Mouse (Mus musculus) bone marrow macrophage, adult 2 months (primary cell): ENCODE measurements at regions not wholly inside any gene's neighbourhood (a gene's known extent, or its start where the extent isn't known, plus 50 kb on each side); places are given as distances from the start of the nearest gene placed in this dataset.

Experiments used
- CTCF ChIP-seq: IDR thresholded peaks from 2 replicates; pipeline ENCODE4 v1.5.1; 2012; ENCODE audit warnings: low read depth, mild to moderate bottlenecking, low read length, moderate library complexity
- POLR2A ChIP-seq: IDR thresholded peaks from 2 replicates; pipeline ENCODE4 v1.6.1; 2012; ENCODE audit warnings: mild to moderate bottlenecking, low read depth, low read length, borderline replicate concordance

DNA sequence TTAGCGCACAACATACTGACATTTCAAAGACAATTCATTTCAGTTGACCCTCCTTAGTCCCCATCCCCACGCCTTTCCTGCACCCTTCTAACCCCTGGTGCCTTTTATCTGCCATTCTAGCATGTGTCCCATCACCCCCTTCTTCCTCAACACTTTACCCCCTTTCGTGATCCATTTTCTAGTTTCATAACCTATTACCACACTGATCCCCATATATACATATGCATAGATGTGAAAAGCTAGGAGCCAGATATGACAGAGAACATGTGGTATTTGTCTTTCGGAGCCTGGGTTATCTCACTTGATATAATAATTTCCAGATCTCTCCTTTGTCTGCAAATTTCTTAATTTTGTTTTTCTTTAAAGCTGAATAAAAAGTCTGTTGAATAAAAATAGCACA, 154.9 kb downstream of the Tm2d1 start:
- TF ChIP-seq CTCF (no peak), POLR2A (no peak)
